Mouse (Mus musculus) lung, postnatal 0 days (tissue): ENCODE results near the gene Daxx.

ENCODE experiments used
- CTCF ChIP-seq: IDR thresholded peaks from 2 replicates; pipeline ENCODE4 v1.5.1; 2016; ENCODE audit warnings: antibody characterized with exemption, mild to moderate bottlenecking
- EP300 ChIP-seq: IDR thresholded peaks from 2 replicates; pipeline ENCODE4 v1.6.1; 2016; ENCODE audit warnings: antibody characterized with exemption, mild to moderate bottlenecking, control low read depth

DNA sequence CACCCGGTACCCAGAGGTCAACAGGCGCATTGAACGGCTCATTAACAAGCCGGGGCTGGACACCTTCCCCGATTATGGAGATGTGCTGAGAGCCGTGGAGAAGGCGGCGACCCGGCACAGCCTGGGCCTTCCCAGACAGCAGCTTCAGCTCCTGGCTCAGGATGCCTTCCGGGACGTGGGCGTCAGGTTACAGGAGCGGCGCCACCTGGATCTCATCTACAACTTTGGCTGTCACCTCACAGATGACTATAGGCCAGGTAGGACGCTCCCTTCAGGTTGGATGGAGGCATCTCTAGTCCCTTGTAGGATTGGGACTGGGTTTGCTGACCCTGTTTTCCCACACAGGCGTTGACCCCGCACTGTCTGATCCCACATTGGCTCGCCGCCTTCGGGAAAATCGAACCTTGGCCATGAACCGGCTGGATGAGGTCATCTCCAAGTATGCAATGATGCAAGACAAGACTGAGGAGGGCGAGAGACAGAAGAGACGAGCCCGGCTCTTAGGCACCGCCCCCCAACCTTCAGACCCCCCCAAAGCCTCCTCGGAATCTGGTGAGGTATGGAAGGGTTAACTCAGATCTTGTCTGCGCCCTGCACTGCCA lies 2.7 kb downstream of the Daxx start:
- no peak for TF ChIP-seq EP300
- no peak for TF ChIP-seq CTCF
